Mouse (Mus musculus): ENCODE measurements around the gene Olfr156. TPM values are rescaled to one million over a fixed set of nuclear protein-coding genes. Genes with fewer than 3 reads are reported as not detected.

Olfr156 gene
- total and polyA plus RNA-seq, 3 experiments: not detected

- no peaks in the 10 kb centered on the region for H3K4me1 ChIP-seq (ENCODE audit: control insufficient read depth in 1 of 2, insufficient read depth in 2 of 2, low read length in 2 of 2)
- no peak overlapping the region for H3K9ac ChIP-seq (ENCODE audit: control insufficient read depth, low read depth, low read length, poor library complexity, severe bottlenecking)
- H3K27me3 ChIP-seq (ENCODE audit: control insufficient read depth in 1 of 2, insufficient read depth in 2 of 2, low read length in 2 of 2): peaks cover 6 to 14% of the 10 kb centered on the region in 2 experiments
- H3K27ac ChIP-seq (ENCODE audit: control insufficient read depth, low read depth, low read length): no peak overlapping the region
- no peaks in the 10 kb centered on the region for H3K79me2 ChIP-seq (ENCODE audit: control insufficient read depth, insufficient read depth, low read length, poor library complexity)
- DNase-seq (ENCODE audit: low read depth, low spot score): peak; percentile 14
- TF ChIP-seq RAD21 (IDR thresholded peaks at IDR 0.05; ENCODE audit: low read depth, low read length): peak; percentile 31
- peak; percentile 40 for TF ChIP-seq SMC3 (IDR thresholded peaks at IDR 0.05; ENCODE audit: low read depth, low read length)
- TF ChIP-seq GABPA (IDR thresholded peaks at IDR 0.05; ENCODE audit: low read depth, low read length): no peak
- TF ChIP-seq CTCF (IDR thresholded peaks at IDR 0.05 in 2 of 3, conservative IDR thresholded peaks at IDR 0.05 in 1 of 3; ENCODE audit: control insufficient read depth in 1 of 3, insufficient read depth in 1 of 3, low read depth in 2 of 3, low read length in 3 of 3, poor library complexity in 1 of 3, severe bottlenecking in 1 of 3): peak in 2 of 3 experiments; percentile 25 to 47; a peak in 3 of 6 replicates
- H3K9me3 ChIP-seq (replicated peaks; ENCODE audit: insufficient read depth, low read length): no peaks in the 10 kb centered on the region
- H3K4me3 ChIP-seq (ENCODE audit: control insufficient read depth in 1 of 2, insufficient read depth in 1 of 2, low read depth in 2 of 2, low read length in 2 of 2): no peak overlapping the region
- no peaks in the 10 kb centered on the region for H3K36me3 ChIP-seq (ENCODE audit: control insufficient read depth in 1 of 2, insufficient read depth in 2 of 2, low read length in 2 of 2)
Observed at GRCm38 (mm10) chr4:43863298-43863697, 39.6 kb upstream of the Olfr156 start.

DNA sequence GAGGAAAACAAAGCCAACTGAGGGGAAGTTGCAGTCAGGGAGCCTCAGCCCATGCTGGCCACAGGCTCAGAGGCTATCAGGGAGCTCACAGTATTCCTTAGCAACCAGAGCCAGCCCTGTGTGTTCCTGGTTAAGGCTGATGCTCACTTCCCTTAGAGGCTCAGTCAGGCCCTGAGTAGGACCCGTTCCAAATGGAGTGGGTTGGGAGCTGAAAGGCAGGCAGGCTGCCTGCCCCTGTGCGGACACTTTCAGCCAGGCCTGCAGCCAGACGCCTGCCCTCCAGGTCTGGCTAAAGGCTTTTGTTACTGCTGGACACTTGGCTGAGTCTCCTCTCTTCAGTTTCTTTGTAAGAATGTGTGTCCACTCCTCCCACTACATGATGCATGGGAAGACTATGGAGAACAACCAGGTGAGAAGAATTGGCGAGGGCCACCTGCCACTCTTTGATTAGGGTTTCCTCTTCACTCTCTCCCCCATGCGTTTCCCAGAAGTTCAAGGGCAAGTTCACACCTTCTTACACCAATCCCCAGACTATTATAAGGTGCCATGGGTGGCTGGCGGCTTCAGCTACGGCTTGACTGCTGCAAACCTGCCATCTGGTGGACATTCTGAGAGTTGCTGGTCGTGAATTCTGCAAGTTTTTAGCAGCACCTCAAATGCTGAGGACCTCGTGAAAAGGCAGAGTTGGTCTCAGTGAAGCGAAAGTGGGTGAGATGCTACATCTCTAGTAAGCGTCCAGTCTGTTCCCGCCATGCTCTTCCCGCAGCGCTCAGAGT, 37.2 kb upstream of the Olfr156 start:
- Histone ChIP-seq H3K4me3 (ENCODE audit: control insufficient read depth in 1 of 2, insufficient read depth in 1 of 2, low read depth in 2 of 2, low read length in 2 of 2) (no peak overlapping the region), H3K9me3 (replicated peaks; ENCODE audit: insufficient read depth, low read length) (no peaks in the 10 kb centered on the region), H3K27ac (ENCODE audit: control insufficient read depth, low read depth, low read length) (no peak overlapping the region), H3K27me3 (ENCODE audit: control insufficient read depth in 1 of 2, insufficient read depth in 2 of 2, low read length in 2 of 2) (peaks cover 0 to 8% of the 10 kb centered on the region in 2 experiments), H3K79me2 (ENCODE audit: control insufficient read depth, insufficient read depth, low read length, poor library complexity) (no peaks in the 10 kb centered on the region), H3K4me1 (ENCODE audit: control insufficient read depth in 1 of 2, insufficient read depth in 2 of 2, low read length in 2 of 2) (no peaks in the 10 kb centered on the region), H3K9ac (ENCODE audit: control insufficient read depth, low read depth, low read length, poor library complexity, severe bottlenecking) (no peak overlapping the region), H3K36me3 (ENCODE audit: control insufficient read depth in 1 of 2, insufficient read depth in 2 of 2, low read length in 2 of 2) (no peaks in the 10 kb centered on the region)
- peak; percentile 74 for DNase-seq (ENCODE audit: low read depth, low spot score)
- no peak for TF ChIP-seq RCOR1 (IDR thresholded peaks at IDR 0.05; ENCODE audit: low read depth, low read length)
- peak; percentile 72 for TF ChIP-seq ZC3H11A (IDR thresholded peaks at IDR 0.05; ENCODE audit: low read depth, low read length)
- TF ChIP-seq CTCF (IDR thresholded peaks at IDR 0.05 in 2 of 3, conservative IDR thresholded peaks at IDR 0.05 in 1 of 3; ENCODE audit: control insufficient read depth in 1 of 3, insufficient read depth in 1 of 3, low read depth in 2 of 3, low read length in 3 of 3, poor library complexity in 1 of 3, severe bottlenecking in 1 of 3): peak; percentile 74 to 95 (median 88)
- peak; percentile 83 for TF ChIP-seq RAD21 (IDR thresholded peaks at IDR 0.05; ENCODE audit: low read depth, low read length)
- TF ChIP-seq ELF1 (IDR thresholded peaks at IDR 0.05; ENCODE audit: low read depth, low read length): no peak
- TF ChIP-seq GABPA (IDR thresholded peaks at IDR 0.05; ENCODE audit: low read depth, low read length): no peak
- no peak for TF ChIP-seq MEF2A (IDR thresholded peaks at IDR 0.05; ENCODE audit: extremely low read depth, insufficient replicate concordance, low read depth, low read length, poor library complexity, severe bottlenecking)
- TF ChIP-seq SMC3 (IDR thresholded peaks at IDR 0.05; ENCODE audit: low read depth, low read length): peak; percentile 92
- TF ChIP-seq MXI1 (IDR thresholded peaks at IDR 0.05; ENCODE audit: low read depth, low read length): no peak
- TF ChIP-seq HCFC1 (IDR thresholded peaks at IDR 0.05; ENCODE audit: low read depth, low read length): no peak
- TF ChIP-seq MYB (IDR thresholded peaks at IDR 0.05; ENCODE audit: low read depth, low read length): no peak
- TF ChIP-seq POLR2A (IDR thresholded peaks at IDR 0.05; ENCODE audit: control insufficient read depth in 1 of 2, insufficient read depth in 1 of 2, low read depth in 1 of 2, low read length in 2 of 2, poor library complexity in 1 of 2): no peak
